Mouse (Mus musculus) c-Kit-positive CD71-negative TER-119-negative erythroid progenitor cells, embryonic 14.5 days (primary cell): ENCODE data around the gene Cdk6.
"Not testable (repeated sequence)": the region's sequence is repeated elsewhere in the genome, so short reads cannot be mapped to it uniquely, and the experiment has no call there.

Experiments
- DNase-seq: peaks from one replicate; pipeline ENCODE4 v3.0.0-alpha.2; 2013; ENCODE audit warnings: low read depth

The Cdk6 gene

GRCm38 (mm10) chr5:3380692-3381233, 39.5 kb downstream of the Cdk6 start:
- DNase-seq, result no peak

- no peak for DNase-seq
Measured at GRCm38 (mm10) chr5:3381795-3382194, 40.5 kb downstream of the Cdk6 start.

GRCm38 (mm10) chr5:3382343-3383040, 41.2 kb downstream of the Cdk6 start:
- no peak for DNase-seq

- DNase-seq, result no peak
Measured at GRCm38 (mm10) chr5:3383547-3383946, 42.3 kb downstream of the Cdk6 start.

GRCm38 (mm10) chr5:3385078-3385477, 43.8 kb downstream of the Cdk6 start:
- DNase-seq, result no peak

GRCm38 (mm10) chr5:3386021-3386730, 44.9 kb downstream of the Cdk6 start:
- DNase-seq, result no peak

- DNase-seq, result no peak
Measured at GRCm38 (mm10) chr5:3386731-3387087, 45.4 kb downstream of the Cdk6 start.

- no peak for DNase-seq
Measured at GRCm38 (mm10) chr5:3387138-3387537, 45.9 kb downstream of the Cdk6 start.

GRCm38 (mm10) chr5:3392856-3393255, 51.6 kb downstream of the Cdk6 start:
- no peak for DNase-seq

GRCm38 (mm10) chr5:3394145-3394544, 52.9 kb downstream of the Cdk6 start:
- no peak for DNase-seq

GRCm38 (mm10) chr5:3395020-3395419, 53.7 kb downstream of the Cdk6 start:
- DNase-seq, result no peak

- DNase-seq, result no peak
Measured at GRCm38 (mm10) chr5:3396214-3396613, 54.9 kb downstream of the Cdk6 start.

GRCm38 (mm10) chr5:3396910-3397575, 55.8 kb downstream of the Cdk6 start:
- no peak for DNase-seq

- DNase-seq, result no peak
Measured at GRCm38 (mm10) chr5:3399784-3400494, 58.7 kb downstream of the Cdk6 start.

- no peak for DNase-seq
Measured at GRCm38 (mm10) chr5:3405102-3405501, 63.8 kb downstream of the Cdk6 start.

GRCm38 (mm10) chr5:3405503-3405902, 64.2 kb downstream of the Cdk6 start:
- no peak for DNase-seq

GRCm38 (mm10) chr5:3407926-3408325, 66.6 kb downstream of the Cdk6 start:
- no peak for DNase-seq

- DNase-seq, result not testable (repeated sequence)
Measured at GRCm38 (mm10) chr5:3418183-3418582, 76.9 kb downstream of the Cdk6 start.

- DNase-seq, result no peak
Measured at GRCm38 (mm10) chr5:3420094-3420831, 79.0 kb downstream of the Cdk6 start.

GRCm38 (mm10) chr5:3420832-3421228, 79.5 kb downstream of the Cdk6 start:
- DNase-seq, result no peak

GRCm38 (mm10) chr5:3433131-3433700, 91.9 kb downstream of the Cdk6 start:
- DNase-seq, result not testable (repeated sequence)
